Mouse (Mus musculus) liver, embryonic 15.5 days (tissue): ENCODE measurements around the gene Fmnl3. TPM values are rescaled to one million over a fixed set of nuclear protein-coding genes. Genes with fewer than 3 reads are reported as not detected.

ENCODE experiments used
- ATAC-seq: fragments of 200-750 bp; cut with Nextera tagmentation; 2 replicates; pipeline ENCODE4 v1.8.0; 2017; ENCODE audit warnings: moderate number of reproducible peaks, mild to moderate bottlenecking, moderate library complexity; ENCODE audit not compliant: insufficient read depth
- H3K27ac ChIP-seq: fragments of 300-500 bp; sonication (generic); replicated peaks from 2 replicates; pipeline ENCODE4 v1.5.1; 2015; ENCODE audit warnings: mild to moderate bottlenecking, inconsistent platforms
- H3K27me3 ChIP-seq: fragments of 300-500 bp; sonication (generic); 2 replicates; pipeline ENCODE4 v1.6.1; 2015; ENCODE audit warnings: mild to moderate bottlenecking, inconsistent platforms
- H3K36me3 ChIP-seq: fragments of 300-500 bp; sonication (generic); replicated peaks from 2 replicates; pipeline ENCODE4 v1.6.1; 2015; ENCODE audit warnings: moderate library complexity, mild to moderate bottlenecking, inconsistent platforms
- H3K4me1 ChIP-seq: fragments of 300-500 bp; sonication (generic); replicated peaks from 2 replicates; pipeline ENCODE4 v1.6.1; 2015; ENCODE audit warnings: inconsistent platforms
- H3K4me2 ChIP-seq: fragments of 300-500 bp; sonication (generic); 2 replicates; pipeline ENCODE4 v1.6.1; 2015; ENCODE audit warnings: moderate library complexity, mild to moderate bottlenecking, inconsistent platforms
- H3K4me3 ChIP-seq: fragments of 300-500 bp; sonication (generic); replicated peaks from 2 replicates; pipeline ENCODE4 v1.5.1; 2015; ENCODE audit warnings: mild to moderate bottlenecking, inconsistent platforms
- H3K9ac ChIP-seq: fragments of 300-500 bp; sonication (generic); 2 replicates; pipeline ENCODE4 v1.6.1; 2015; ENCODE audit warnings: moderate library complexity, mild to moderate bottlenecking, inconsistent platforms
- H3K9me3 ChIP-seq: fragments of 300-500 bp; sonication (generic); replicated peaks from 2 replicates; pipeline ENCODE4 v1.6.1; 2016; ENCODE audit warnings: inconsistent platforms
- WGBS: fragments of 180-500 bp; shearing (Covaris S2); methylation state at CpG from one replicate; pipeline ENCODE4 v1.1.7; 2015; ENCODE audit warnings: mixed read lengths; ENCODE audit not compliant: insufficient replicate concordance; 5-methylcytosine and 5-hydroxymethylcytosine counted together
- polyA plus RNA-seq: library from polyadenylated mRNA; unstranded; fragments of >200 nt; fragmentation: Nextera tagmentation; extraction: Ambion mirVana; gene quantifications from 2 replicates; pipeline ENCODE4 v1.2.1, GENCODE M21; 2015

Fmnl3 gene
- polyA plus RNA-seq, 1 experiment from 2014 or later: 3.5 TPM

- Histone ChIP-seq H3K36me3 (no peaks in the 10 kb centered on the region), H3K9ac (no peak overlapping the region), H3K27me3 (no peaks in the 10 kb centered on the region), H3K4me1 (peaks cover 85% of the 10 kb centered on the region), H3K27ac (peak overlapping the region; percentile 11), H3K4me3 (no peak overlapping the region), H3K4me2 (no peak overlapping the region), H3K9me3 (no peaks in the 10 kb centered on the region)
- WGBS: 45% methylated on average over 6 of the region's 6 CpGs
- peak; percentile 36; the same call in 1 of the 2 replicates for ATAC-seq
These were observed 30.6 kb downstream of the Fmnl3 start for GRCm38 (mm10) chr15:99339669-99340068.

DNA sequence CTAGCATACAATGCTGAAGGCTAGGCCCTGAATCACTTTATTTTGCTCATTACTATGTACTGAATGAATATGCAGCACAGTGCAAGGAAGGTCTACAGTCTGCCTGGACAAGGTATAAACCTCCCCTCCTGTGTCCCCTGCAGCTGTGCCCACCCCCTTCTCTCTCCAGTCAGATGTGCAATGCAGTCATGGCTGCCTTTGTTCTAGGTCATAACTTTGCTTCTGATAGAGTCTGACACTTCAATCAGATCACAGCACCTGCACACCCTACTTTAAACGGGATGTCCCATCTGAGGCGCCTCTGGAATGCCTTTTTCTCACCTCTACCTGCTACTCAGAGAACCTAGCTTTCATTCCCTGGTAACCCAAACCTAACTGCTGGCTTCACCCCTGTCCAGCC is 31.4 kb downstream of the Fmnl3 start:
- 65% methylated on average over 2 of the region's 2 CpGs for WGBS
- Histone ChIP-seq H3K9ac (no peak overlapping the region), H3K36me3 (no peaks in the 10 kb centered on the region), H3K9me3 (no peaks in the 10 kb centered on the region), H3K4me3 (no peak overlapping the region), H3K27me3 (no peaks in the 10 kb centered on the region), H3K27ac (0 out of 2 replicates have a peak overlapping the region, but pooled peaks have one; percentile 11), H3K4me1 (peaks cover 85% of the 10 kb centered on the region), H3K4me2 (no peak overlapping the region)
- no peak for ATAC-seq

DNA sequence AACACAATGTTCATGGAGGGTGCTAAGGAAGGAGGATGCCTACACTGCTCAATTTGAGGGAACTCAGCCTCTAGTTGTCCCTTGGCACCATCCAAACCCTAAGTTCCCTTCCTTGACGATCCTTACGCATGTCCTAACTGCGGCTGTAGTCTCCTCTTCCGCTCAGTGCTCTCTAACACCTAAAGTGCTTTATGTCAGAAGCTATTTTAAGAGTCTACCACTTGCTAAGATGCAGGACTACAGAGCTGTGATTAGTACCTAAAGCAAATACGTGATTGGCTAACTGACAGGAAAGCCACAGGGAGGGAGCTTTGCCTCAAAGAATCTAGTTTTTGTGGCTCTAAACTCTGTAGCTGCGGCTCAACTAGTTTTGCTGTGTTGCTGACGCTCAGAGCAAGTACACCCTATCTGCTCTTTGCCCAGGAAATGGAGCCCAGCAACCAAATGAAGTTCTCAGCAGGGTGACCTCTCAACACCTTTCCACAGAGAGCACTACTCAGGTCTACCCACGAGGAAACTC is 34.4 kb downstream of the Fmnl3 start:
- no peak for ATAC-seq
- Histone ChIP-seq H3K36me3 (no peaks in the 10 kb centered on the region), H3K4me2 (no peak overlapping the region), H3K27ac (no peak overlapping the region), H3K9me3 (no peaks in the 10 kb centered on the region), H3K9ac (no peak overlapping the region), H3K27me3 (no peaks in the 10 kb centered on the region), H3K4me3 (no peak overlapping the region), H3K4me1 (peaks cover 87% of the 10 kb centered on the region)
- 55% methylated on average over 8 of the region's 8 CpGs for WGBS

DNA sequence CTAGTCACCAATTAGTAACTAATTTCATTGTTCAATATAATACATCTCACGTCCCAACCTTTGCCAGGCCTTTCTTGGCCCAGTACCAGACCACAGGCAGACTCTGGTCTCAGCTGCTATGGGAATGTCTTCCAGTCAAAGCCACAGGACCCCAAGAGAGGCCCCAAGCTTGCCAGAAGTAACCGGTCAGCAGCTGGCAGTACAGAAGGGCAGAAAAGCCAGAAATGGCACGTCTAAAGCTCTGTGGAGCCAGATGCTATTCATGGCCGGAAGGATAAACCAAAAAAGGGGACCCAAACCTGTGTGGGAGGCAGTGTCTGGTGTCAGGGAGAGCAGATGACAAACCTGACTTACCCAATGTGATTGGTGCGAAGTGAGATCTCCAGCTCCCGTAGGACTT is 35.8 kb downstream of the Fmnl3 start:
- Histone ChIP-seq H3K4me2 (no peak overlapping the region), H3K27me3 (no peaks in the 10 kb centered on the region), H3K9me3 (no peaks in the 10 kb centered on the region), H3K9ac (no peak overlapping the region), H3K36me3 (no peaks in the 10 kb centered on the region), H3K27ac (no peak overlapping the region), H3K4me3 (no peak overlapping the region), H3K4me1 (peaks cover 81% of the 10 kb centered on the region)
- no peak for ATAC-seq
- 56% methylated on average over 6 of the region's 6 CpGs for WGBS

DNA sequence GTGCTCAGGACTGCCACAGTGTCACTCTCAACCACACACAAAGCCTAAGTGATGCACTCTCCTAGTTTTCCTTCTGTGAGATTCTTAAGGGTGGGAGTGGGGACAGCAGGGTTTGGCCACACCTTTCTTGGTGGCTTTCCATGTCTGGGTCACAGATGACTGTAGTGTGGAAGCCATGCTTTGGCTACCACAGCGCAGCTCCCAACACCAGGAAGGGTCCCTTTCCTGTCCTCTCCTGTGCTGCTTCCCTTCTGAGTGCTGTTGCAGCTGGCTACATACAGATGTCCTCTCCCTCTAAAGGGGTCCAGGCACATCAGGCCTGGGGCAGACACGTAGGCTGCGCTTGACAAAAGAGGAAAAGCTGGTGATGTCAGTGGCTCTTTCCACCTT is 36.6 kb downstream of the Fmnl3 start:
- Histone ChIP-seq H3K27me3 (no peaks in the 10 kb centered on the region), H3K4me1 (peaks cover 73% of the 10 kb centered on the region), H3K36me3 (no peaks in the 10 kb centered on the region), H3K9ac (no peak overlapping the region), H3K4me3 (no peak overlapping the region), H3K27ac (peak overlapping the region; percentile 85), H3K9me3 (no peaks in the 10 kb centered on the region), H3K4me2 (no peak overlapping the region; the same call in 1 of the 2 replicates)
- WGBS: 73% methylated on average over 3 of the region's 3 CpGs
- ATAC-seq: no peak

- H3K9ac ChIP-seq: no peak overlapping the region
- H3K4me3 ChIP-seq: no peak overlapping the region
- peak overlapping the region; percentile 85 for H3K27ac ChIP-seq
- peak overlapping the region; percentile 36 for H3K4me2 ChIP-seq
- WGBS: 7% methylated on average over 9 of the region's 9 CpGs
- peak; percentile 71 for ATAC-seq
- no peaks in the 10 kb centered on the region for H3K27me3 ChIP-seq
- H3K4me1 ChIP-seq: peaks cover 71% of the 10 kb centered on the region
- no peaks in the 10 kb centered on the region for H3K9me3 ChIP-seq
- no peaks in the 10 kb centered on the region for H3K36me3 ChIP-seq
These were observed 37.2 kb downstream of the Fmnl3 start for GRCm38 (mm10) chr15:99332921-99333675.

- Histone ChIP-seq H3K27ac (peak overlapping the region; percentile 85), H3K9me3 (no peaks in the 10 kb centered on the region), H3K4me3 (no peak overlapping the region), H3K27me3 (no peaks in the 10 kb centered on the region), H3K4me1 (peaks cover 70% of the 10 kb centered on the region), H3K4me2 (no peak overlapping the region), H3K36me3 (no peaks in the 10 kb centered on the region), H3K9ac (no peak overlapping the region)
- ATAC-seq: no peak
These were observed 38.2 kb downstream of the Fmnl3 start for GRCm38 (mm10) chr15:99332111-99332510.

- H3K27me3 ChIP-seq: no peaks in the 10 kb centered on the region
- no peak overlapping the region for H3K9ac ChIP-seq
- no peak overlapping the region for H3K4me3 ChIP-seq
- WGBS: 71% methylated on average over 5 of the region's 5 CpGs
- no peak overlapping the region for H3K27ac ChIP-seq
- ATAC-seq: no peak
- no peaks in the 10 kb centered on the region for H3K9me3 ChIP-seq
- H3K4me1 ChIP-seq: peaks cover 62% of the 10 kb centered on the region
- H3K4me2 ChIP-seq: no peak overlapping the region
- H3K36me3 ChIP-seq: no peaks in the 10 kb centered on the region
These were observed 38.9 kb downstream of the Fmnl3 start for GRCm38 (mm10) chr15:99331341-99331740.

- Histone ChIP-seq H3K4me1 (peaks cover 53% of the 10 kb centered on the region), H3K4me3 (no peak overlapping the region), H3K9ac (no peak overlapping the region), H3K9me3 (no peaks in the 10 kb centered on the region), H3K36me3 (no peaks in the 10 kb centered on the region; the same call in 1 of the 2 replicates), H3K27me3 (no peaks in the 10 kb centered on the region), H3K4me2 (no peak overlapping the region), H3K27ac (no peak overlapping the region)
- no peak for ATAC-seq
- WGBS: 43% methylated on average over 2 of the region's 2 CpGs
These were observed 40.0 kb downstream of the Fmnl3 start for GRCm38 (mm10) chr15:99330324-99330723.

DNA sequence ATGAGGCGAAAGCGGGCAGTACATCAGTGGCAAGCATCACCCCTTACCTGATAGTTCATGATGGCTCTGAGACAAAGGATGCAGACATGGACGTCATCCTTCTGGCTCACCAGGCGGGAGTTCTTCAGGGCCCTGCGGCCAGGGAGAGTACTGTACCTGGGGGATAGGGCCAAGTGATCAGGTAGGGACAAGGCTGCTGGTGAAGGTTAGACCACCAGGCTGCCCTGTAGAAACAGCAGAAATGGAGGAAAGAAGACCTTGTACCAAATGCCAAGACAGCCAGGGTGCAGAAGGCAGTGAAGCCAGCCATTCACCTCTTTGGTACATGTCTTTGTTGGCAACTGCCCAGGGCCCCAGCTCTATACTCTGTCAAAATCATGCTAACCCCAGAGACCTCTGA is 42.3 kb downstream of the Fmnl3 start:
- no peaks in the 10 kb centered on the region for H3K9me3 ChIP-seq
- peaks cover 30% of the 10 kb centered on the region for H3K4me1 ChIP-seq
- no peak overlapping the region for H3K4me3 ChIP-seq
- H3K4me2 ChIP-seq: no peak overlapping the region
- 76% methylated on average over 5 of the region's 5 CpGs for WGBS
- no peaks in the 10 kb centered on the region for H3K27me3 ChIP-seq
- no peak overlapping the region for H3K9ac ChIP-seq
- peaks cover 4% of the 10 kb centered on the region; the same call in 1 of the 2 replicates for H3K36me3 ChIP-seq
- no peak overlapping the region for H3K27ac ChIP-seq
- ATAC-seq: no peak

DNA sequence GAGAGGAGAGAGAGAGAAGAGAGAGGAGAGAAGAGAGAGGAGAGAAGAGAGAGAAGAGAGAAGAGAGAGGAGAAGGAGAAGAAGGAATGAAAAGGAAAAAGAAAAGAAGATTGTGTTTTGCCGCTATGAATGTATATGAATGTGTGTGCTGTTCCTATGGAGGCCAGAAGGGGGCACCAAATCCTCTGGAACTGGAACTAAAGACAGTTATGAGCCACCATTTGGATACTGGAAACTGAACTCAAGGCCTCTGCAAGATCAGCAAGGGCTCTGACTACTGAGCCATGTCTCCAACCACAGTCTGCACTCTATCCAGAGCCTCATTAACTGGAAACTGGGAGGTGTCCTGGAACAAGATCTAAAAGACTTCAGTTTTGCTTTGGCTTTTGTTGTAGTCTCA is 43.3 kb downstream of the Fmnl3 start:
- no peak overlapping the region for H3K4me3 ChIP-seq
- no peak overlapping the region for H3K4me2 ChIP-seq
- H3K4me1 ChIP-seq: peaks cover 19% of the 10 kb centered on the region
- H3K9ac ChIP-seq: no peak overlapping the region
- ATAC-seq: no peak
- peaks cover 10% of the 10 kb centered on the region for H3K36me3 ChIP-seq
- WGBS: 56% methylated on average over 1 of the region's 1 CpGs
- H3K9me3 ChIP-seq: no peaks in the 10 kb centered on the region
- no peak overlapping the region for H3K27ac ChIP-seq
- no peaks in the 10 kb centered on the region for H3K27me3 ChIP-seq

GRCm38 (mm10) chr15:99326407-99326806 is 43.9 kb downstream of the Fmnl3 start:
- H3K27ac ChIP-seq: no peak overlapping the region
- peaks cover 15% of the 10 kb centered on the region for H3K36me3 ChIP-seq
- H3K27me3 ChIP-seq: no peaks in the 10 kb centered on the region
- H3K4me1 ChIP-seq: peaks cover 14% of the 10 kb centered on the region
- no peak overlapping the region for H3K9ac ChIP-seq
- no peak overlapping the region for H3K4me3 ChIP-seq
- no peak overlapping the region for H3K4me2 ChIP-seq
- WGBS: 23% methylated on average over 2 of the region's 2 CpGs
- no peak for ATAC-seq
- no peaks in the 10 kb centered on the region for H3K9me3 ChIP-seq
